Mouse (Mus musculus) CH12F3 (cell line): ENCODE measurements around the gene Ptgfrn.

ENCODE experiments used
- in situ Hi-C: fragments of 300-500 bp; cut with MboI; formaldehyde crosslinking; loops from 2 replicates; pipeline ENCODE4 v1.14.3; 2020; ENCODE audit warnings: low sequenced_read_pairs

Ptgfrn gene

GRCm38 (mm10) chr3:101116431-101117385, 6.6 kb upstream of the Ptgfrn start:
- in situ Hi-C loops = no loop called here

GRCm38 (mm10) chr3:101112518-101112894, 2.4 kb upstream of the Ptgfrn start:
- in situ Hi-C loops = no loop called here

- in situ Hi-C loops = no loop called here
These were observed 1.9 kb upstream of the Ptgfrn start for GRCm38 (mm10) chr3:101111848-101112517.

- in situ Hi-C loops = no loop called here
These were observed 1.2 kb upstream of the Ptgfrn start for GRCm38 (mm10) chr3:101111321-101111720.

GRCm38 (mm10) chr3:101110838-101111103, 693 bp upstream of the Ptgfrn start:
- in situ Hi-C loops = no loop called here

- in situ Hi-C loops = no loop called here
These were observed 488 bp downstream of the Ptgfrn start for GRCm38 (mm10) chr3:101109558-101110021.

- in situ Hi-C loops = no loop called here
These were observed 1.2 kb downstream of the Ptgfrn start for GRCm38 (mm10) chr3:101108848-101109247.

- in situ Hi-C loops = no loop called here
These were observed 1.8 kb downstream of the Ptgfrn start for GRCm38 (mm10) chr3:101108282-101108681.

GRCm38 (mm10) chr3:101106326-101106725, 3.8 kb downstream of the Ptgfrn start:
- in situ Hi-C loops = no loop called here

- in situ Hi-C loops = no loop called here
These were observed 4.6 kb downstream of the Ptgfrn start for GRCm38 (mm10) chr3:101105486-101105885.

GRCm38 (mm10) chr3:101104883-101105282, 5.2 kb downstream of the Ptgfrn start:
- in situ Hi-C loops = no loop called here

- in situ Hi-C loops = no loop called here
These were observed 6.3 kb downstream of the Ptgfrn start for GRCm38 (mm10) chr3:101103770-101104169.

GRCm38 (mm10) chr3:101102106-101102505, 8.0 kb downstream of the Ptgfrn start:
- in situ Hi-C loops = no loop called here

- in situ Hi-C loops = no loop called here
These were observed 8.9 kb downstream of the Ptgfrn start for GRCm38 (mm10) chr3:101101184-101101583.

GRCm38 (mm10) chr3:101099701-101100357, 10.2 kb downstream of the Ptgfrn start:
- in situ Hi-C loops = no loop called here

- in situ Hi-C loops = no loop called here
These were observed 12.0 kb downstream of the Ptgfrn start for GRCm38 (mm10) chr3:101098073-101098472.

GRCm38 (mm10) chr3:101097146-101097800, 12.8 kb downstream of the Ptgfrn start:
- in situ Hi-C loops = no loop called here

- in situ Hi-C loops = no loop called here
These were observed 14.2 kb downstream of the Ptgfrn start for GRCm38 (mm10) chr3:101095761-101096449.

GRCm38 (mm10) chr3:101092202-101092601, 17.9 kb downstream of the Ptgfrn start:
- in situ Hi-C loops = no loop called here

GRCm38 (mm10) chr3:101086584-101087445, 23.3 kb downstream of the Ptgfrn start:
- in situ Hi-C loops = no loop called here
